Mouse (Mus musculus) mouse trophoblast stem cell (cell line): ENCODE results near the gene Psmd9.

Experiments used
- in situ Hi-C, 2 experiments: fragments of 300-500 bp; cut with MseI, MboI; formaldehyde crosslinking; loops; 2 replicates in 1 of 2; 3 replicates in 1 of 2; pipeline ENCODE4 v1.15.1; 2025

Gene Psmd9

GRCm38 (mm10) chr5:123149451-123150400, 19.5 kb upstream of the Psmd9 start:
- in situ Hi-C loops = no loop called here

DNA sequence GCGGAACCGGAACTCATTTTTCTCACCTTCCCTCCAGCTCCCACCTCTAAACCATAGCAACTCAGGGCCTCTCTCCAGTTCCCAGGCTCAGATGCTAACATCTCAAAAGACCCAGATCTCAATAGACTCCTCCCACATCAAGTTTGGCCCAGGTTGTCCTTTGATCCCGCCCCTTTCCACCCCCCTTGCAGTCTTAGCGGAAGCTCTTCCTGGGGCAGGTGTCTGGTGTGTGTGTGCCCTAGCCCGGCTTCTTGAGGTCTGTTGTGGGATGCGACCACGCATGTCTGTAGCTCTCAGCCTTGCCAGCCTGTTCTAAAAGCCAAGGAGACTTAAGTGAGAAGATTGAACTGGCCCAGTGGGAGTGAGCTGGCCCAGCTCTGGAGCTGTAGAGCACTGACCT, 18.6 kb upstream of the Psmd9 start:
- in situ Hi-C loops = no loop called here

GRCm38 (mm10) chr5:123151077-123151476, 18.1 kb upstream of the Psmd9 start:
- in situ Hi-C loops = no loop called here

DNA sequence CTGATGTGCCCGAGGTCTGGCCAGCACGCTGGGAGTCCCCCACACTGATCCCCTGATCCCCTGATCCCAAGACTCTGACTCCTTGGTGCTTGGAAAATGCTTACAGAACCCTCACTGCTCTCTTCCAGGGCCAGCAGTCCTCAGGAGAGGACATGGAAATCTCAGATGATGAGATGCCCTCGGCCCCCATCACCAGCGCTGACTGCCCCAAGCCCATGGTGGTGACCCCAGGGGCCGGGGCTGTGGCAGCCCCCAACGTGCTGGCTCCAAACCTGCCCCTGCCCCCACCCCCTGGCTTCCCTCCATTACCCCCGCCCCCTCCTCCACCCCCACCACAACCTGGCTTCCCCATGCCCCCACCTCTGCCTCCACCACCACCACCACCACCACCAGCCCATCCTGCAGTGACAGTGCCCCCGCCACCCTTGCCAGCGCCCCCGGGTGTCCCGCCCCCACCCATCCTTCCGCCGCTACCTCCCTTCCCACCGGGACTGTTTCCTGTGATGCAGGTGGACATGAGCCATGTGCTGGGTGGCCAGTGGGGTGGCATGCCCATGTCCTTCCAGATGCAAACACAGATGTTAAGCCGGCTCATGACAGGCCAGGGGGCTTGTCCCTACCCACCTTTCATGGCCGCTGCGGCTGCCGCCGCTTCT, 17.4 kb upstream of the Psmd9 start:
- in situ Hi-C loops = no loop called here

- in situ Hi-C loops = no loop called here
Observed at GRCm38 (mm10) chr5:123152901-123153300, 16.3 kb upstream of the Psmd9 start.

GRCm38 (mm10) chr5:123155425-123155824, 13.8 kb upstream of the Psmd9 start:
- in situ Hi-C loops = loop anchor here (5.0 kb wide), 1 partner anchor 33 kb away; no protein-coding TSS in a partner anchor

DNA sequence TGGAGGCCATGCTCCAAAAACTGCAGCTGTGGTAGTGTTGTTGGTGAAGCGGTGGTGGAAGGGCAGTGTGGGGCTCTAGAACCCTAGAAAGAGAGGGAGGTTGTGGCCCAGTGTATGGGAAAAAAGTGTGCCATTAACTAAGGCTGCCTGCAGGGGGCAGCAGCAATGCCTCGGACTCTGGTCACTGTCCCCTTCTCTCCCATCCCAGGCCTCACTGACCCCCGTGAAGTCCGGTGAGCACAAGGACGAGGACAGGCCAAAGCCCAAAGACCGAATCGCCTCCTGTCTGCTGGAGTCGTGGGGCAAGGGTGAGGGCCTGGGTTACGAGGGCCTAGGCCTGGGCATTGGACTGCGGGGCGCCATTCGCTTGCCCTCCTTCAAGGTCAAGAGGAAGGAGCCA, 12.4 kb upstream of the Psmd9 start:
- in situ Hi-C loops = loop anchor here (5.0 kb wide), 1 partner anchor 34 kb away; no protein-coding TSS in a partner anchor

GRCm38 (mm10) chr5:123157972-123158371, 11.2 kb upstream of the Psmd9 start:
- in situ Hi-C loops = loop anchor here (5.0 kb wide), 1 partner anchor 36 kb away; no protein-coding TSS in a partner anchor

GRCm38 (mm10) chr5:123159446-123159845, 9.8 kb upstream of the Psmd9 start:
- in situ Hi-C loops = loop anchor here (5.0 kb wide), 1 partner anchor 37 kb away; no protein-coding TSS in a partner anchor

GRCm38 (mm10) chr5:123159866-123160265, 9.3 kb upstream of the Psmd9 start:
- in situ Hi-C loops = loop anchor here (5.0 kb wide), 1 partner anchor 38 kb away; no protein-coding TSS in a partner anchor

DNA sequence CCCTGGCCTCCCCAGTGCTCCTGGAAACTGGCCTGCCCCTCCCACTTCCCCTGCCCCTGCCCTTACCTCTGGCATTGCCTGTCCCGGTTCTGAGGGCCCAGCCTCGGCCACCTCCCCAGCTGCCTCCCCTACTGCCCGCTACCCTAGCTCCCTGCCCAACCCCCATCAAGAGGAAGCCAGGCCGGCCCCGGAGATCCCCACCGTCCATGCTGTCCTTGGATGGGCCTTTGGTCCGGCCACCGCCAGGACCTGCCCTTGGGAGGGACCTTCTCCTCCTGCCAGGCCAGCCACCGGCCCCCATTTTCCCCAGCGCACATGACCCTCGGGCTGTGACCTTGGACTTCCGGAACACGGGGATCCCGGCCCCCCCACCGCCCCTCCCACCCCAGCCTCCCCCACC, 8.9 kb upstream of the Psmd9 start:
- in situ Hi-C loops = no loop called here

DNA sequence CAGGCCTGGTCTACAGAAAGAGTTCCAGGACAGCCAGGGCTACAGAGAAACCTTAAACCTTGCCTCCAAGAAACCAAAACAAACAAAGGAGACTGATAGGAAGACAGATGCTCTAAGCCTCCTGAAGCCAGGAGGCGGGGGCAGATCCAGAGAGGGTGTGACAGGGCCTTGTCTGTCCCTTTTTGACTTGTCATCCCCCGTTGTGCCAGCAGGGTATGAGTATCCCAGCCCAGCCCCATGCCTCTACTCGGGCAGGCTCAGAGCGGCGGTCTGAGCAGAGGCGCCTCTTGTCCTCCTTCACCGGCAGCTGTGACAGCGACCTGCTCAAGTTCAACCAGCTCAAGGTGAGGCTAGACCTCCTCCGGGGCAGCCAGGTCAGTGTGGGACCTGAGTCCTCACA, 6.3 kb upstream of the Psmd9 start:
- in situ Hi-C loops = no loop called here

DNA sequence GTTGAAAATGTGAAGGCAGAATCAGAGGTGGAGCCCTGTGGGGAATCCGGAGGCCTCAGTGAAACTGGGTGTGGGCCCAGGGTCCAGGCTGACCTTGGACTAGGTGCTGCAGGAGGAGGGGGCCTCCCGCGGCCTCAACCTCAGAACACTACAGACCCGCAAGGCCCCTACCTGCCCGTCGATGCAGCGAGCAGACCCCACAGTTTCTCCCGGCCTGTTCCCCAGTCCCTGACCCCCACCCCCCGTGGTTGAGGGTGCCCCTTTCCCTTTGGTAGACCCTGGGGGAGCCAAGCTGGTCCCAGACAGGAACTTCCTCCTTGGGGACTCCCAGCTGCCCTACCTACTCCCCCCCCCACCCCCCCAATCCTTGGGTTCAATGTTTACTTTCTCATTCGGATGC, 2.8 kb upstream of the Psmd9 start:
- in situ Hi-C loops = no loop called here

GRCm38 (mm10) chr5:123167591-123167990, 1.6 kb upstream of the Psmd9 start:
- in situ Hi-C loops = no loop called here

- in situ Hi-C loops = loop anchor here (5.0 kb wide), 2 partner anchors 103 to 108 kb away; partner anchors contain the start of gene Tmem120b (in 1 of the 2)
Observed at GRCm38 (mm10) chr5:123170365-123170764, 1.2 kb downstream of the Psmd9 start.

DNA sequence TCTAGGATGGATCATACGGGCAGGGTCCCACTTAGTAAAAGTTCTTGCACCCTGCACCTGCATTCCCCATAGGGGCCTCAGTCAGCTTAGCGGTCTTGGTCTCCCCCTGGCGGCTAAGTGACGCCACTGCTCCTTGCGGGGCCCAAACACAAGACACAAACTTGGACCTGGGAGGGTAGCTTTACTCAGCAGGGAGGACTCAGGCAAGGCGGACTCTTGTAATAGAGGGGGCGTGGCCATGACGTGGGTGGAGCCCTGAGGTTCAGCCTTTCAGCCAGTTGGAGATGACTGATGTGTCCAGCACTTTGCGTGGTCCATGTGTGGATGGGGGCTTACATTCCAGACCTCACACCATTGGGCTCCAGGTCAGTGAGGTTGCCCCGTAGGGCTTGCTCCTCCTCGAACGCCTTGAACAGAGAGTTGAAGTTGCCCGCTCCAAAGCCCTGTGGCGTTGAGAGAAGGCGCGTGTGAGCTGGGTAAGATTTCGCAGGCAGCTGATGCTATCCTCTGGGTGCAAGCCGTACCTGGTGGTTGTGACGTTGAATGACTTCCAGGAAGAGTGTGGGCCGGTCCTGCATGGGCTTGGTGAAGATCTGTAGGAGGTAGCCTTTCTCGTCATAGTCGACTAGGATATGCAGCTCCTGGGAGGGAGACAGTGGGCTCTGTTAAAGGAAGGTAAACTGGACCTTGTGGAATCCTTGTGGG, 2.6 kb downstream of the Psmd9 start:
- in situ Hi-C loops = loop anchor here (5.0 kb wide), 2 partner anchors 104 to 109 kb away; partner anchors contain the start of gene Tmem120b (in 1 of the 2)

DNA sequence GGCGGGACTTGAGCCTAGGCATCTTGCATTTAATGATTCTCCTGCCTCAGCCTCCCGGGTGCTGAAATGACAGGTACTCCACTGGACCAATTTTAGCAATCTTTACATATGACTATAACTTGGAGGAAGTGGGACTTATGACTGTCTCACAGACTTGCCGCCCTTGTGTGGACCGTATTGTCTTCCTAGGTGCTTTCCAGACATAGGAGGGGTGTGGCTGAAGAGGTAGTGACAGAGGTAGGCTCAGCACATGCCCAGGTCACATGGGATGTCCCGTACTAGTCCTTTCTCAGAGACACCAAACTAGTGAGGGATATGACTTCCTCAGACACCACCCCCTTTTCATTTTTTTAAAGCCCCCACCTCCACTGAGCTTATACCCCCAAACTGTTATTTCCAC, 9.6 kb downstream of the Psmd9 start:
- in situ Hi-C loops = no loop called here

GRCm38 (mm10) chr5:123180390-123180789, 11.2 kb downstream of the Psmd9 start:
- in situ Hi-C loops = no loop called here

DNA sequence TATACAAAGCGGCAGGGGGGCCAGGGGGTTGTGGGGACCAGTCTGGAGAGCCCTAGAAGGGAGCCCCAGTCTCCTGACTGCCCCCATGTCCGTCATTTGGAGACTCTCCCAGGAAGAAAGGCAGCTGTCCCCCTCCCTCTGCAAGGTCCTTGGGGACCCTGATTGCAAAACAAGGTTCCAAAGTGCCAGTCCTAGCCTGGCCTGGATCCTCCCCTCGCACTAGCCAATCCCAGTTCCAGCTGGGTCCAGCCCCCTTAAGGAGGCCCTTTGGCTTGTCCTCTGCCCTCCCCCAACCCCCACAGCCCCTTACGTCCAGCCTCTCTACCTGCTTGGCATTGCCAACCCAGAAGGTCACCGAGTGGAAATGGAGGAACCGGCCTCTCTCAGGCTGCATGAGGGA, 12.3 kb downstream of the Psmd9 start:
- in situ Hi-C loops = no loop called here

DNA sequence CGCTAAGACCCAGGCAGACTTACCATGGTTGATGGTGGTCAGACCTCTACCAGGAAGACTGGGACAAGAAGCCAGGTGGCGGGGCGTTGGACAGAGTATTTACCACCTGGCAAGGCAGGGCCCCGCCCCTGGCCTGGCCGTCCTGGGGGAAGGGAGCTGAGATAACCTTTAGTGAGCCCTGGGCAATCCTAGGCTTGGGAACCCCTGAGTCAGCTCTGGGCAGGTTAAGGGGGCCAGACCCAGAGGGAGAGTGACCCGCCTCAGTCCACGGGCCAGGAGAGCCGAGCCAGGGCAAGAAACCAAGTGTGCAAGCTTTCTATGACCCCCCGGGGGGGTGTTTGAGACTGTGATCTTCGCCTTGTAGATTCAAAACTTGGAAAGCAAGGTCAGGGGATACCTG, 13.4 kb downstream of the Psmd9 start, which contains the start of gene Hpd:
Hpd (minus strand) TSS at position 77 of the 400 bp plus-strand sequence.
- in situ Hi-C loops = no loop called here

GRCm38 (mm10) chr5:123185966-123186365, 16.8 kb downstream of the Psmd9 start:
- in situ Hi-C loops = no loop called here

GRCm38 (mm10) chr5:123187306-123187705, 18.1 kb downstream of the Psmd9 start:
- in situ Hi-C loops = no loop called here
